Mouse (Mus musculus): ENCODE measurements around the gene Hhipl1. TPM values are rescaled to one million over a fixed set of nuclear protein-coding genes. Genes with fewer than 3 reads are reported as not detected.

Gene Hhipl1
- polyA plus RNA-seq, 1 experiment from 2014 or later = 0.28 TPM

DNA sequence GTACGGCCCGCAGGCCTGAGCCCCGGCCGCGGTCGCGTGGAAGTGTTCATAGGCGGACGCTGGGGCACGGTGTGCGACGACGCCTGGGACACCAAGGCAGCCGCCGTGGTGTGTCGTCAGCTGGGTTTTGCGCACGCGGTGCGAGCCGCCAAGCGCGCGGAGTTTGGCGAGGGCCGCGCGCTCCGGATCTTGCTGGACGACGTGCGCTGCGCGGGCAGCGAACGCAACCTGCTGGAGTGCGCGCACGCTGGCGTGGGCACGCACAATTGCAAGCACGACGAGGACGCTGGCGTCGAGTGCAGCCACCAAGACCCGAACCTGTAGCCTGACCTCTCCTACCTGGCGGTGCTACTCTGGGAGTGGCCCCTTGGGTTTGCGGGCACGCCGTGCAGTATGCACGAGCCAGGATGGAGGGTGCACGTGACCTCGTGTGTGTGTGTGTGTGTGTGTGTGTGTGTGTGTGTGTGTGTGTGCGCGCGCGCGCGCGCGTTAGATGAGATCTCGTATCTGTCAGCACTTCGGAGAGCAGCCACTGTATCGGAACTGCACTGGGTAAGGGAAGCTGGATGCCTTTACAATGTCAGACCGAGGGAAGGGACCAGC is 21.9 kb downstream of the Hhipl1 start:
- Histone ChIP-seq H3K27ac (ENCODE audit: low read depth) (no peak overlapping the region), H3K9me3 (ENCODE audit: control insufficient read depth, low read length) (no peaks in the 10 kb centered on the region), H3K4me1 (replicated peaks; ENCODE audit: control insufficient read depth, insufficient read depth, low read length) (peaks cover 13% of the 10 kb centered on the region; the same call in 1 of the 2 replicates), H3K4me2 (ENCODE audit: low read length) (peak overlapping the region; percentile 70), H3K36me3 (ENCODE audit: control insufficient read depth, insufficient read depth, low read length) (no peaks in the 10 kb centered on the region), H3K9ac (ENCODE audit: low read length) (0 out of 2 replicates have a peak overlapping the region, but pooled peaks have one; percentile 17), H3K27me3 (replicated peaks; ENCODE audit: control insufficient read depth, insufficient read depth, low read length) (peaks cover 45% of the 10 kb centered on the region), H3K4me3 (ENCODE audit: low read depth, low read length) (peak overlapping the region; percentile 37)
- under 1% methylated on average over 66 of the region's 66 CpGs for WGBS
- ATAC-seq (replicated peaks; ENCODE audit: low FRiP score, low TSS enrichment, low read depth) (peak; percentile 21; the same call in 1 of the 2 replicates), DNase-seq (ENCODE audit: low spot score) (peak; percentile 67)

DNA sequence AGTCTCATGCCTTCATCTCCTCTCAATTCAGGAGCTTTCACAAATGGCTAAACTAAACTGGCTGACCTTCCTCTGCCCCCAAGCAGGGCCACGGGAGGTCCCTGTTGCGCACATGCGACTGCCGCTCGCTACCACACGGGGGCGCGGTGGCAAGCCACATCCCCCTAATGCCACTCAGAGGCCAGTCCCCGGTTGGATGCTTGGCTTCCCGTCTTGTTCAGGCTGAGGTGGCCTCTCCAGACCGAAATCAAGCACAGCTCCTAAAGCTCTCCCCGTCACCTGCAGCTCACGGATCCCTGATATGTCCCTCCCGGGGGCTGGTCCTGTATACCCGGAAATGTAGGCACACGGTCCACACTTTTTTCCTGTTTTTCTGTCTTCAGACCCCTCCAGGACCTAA is 27.0 kb downstream of the Hhipl1 start:
- Histone ChIP-seq H3K4me1 (replicated peaks; ENCODE audit: control insufficient read depth, insufficient read depth, low read length) (peaks cover 20% of the 10 kb centered on the region), H3K4me2 (ENCODE audit: low read length) (peak overlapping the region; percentile 98), H3K27me3 (replicated peaks; ENCODE audit: control insufficient read depth, insufficient read depth, low read length) (peaks cover 32% of the 10 kb centered on the region), H3K36me3 (ENCODE audit: control insufficient read depth, insufficient read depth, low read length) (no peaks in the 10 kb centered on the region), H3K9ac (ENCODE audit: low read length) (peak overlapping the region; percentile 38), H3K4me3 (ENCODE audit: low read depth, low read length) (peak overlapping the region; percentile 65), H3K9me3 (ENCODE audit: control insufficient read depth, low read length) (no peaks in the 10 kb centered on the region), H3K27ac (ENCODE audit: low read depth) (peak overlapping the region; percentile 27; the same call in 1 of the 2 replicates)
- under 1% methylated on average over 16 of the region's 16 CpGs for WGBS
- peak; percentile 93 for DNase-seq (ENCODE audit: low spot score)
- peak; percentile 54 for ATAC-seq (replicated peaks; ENCODE audit: low FRiP score, low TSS enrichment, low read depth)

- Histone ChIP-seq H3K27ac (ENCODE audit: low read depth) (peak overlapping the region; percentile 27; the same call in 1 of the 2 replicates), H3K9ac (ENCODE audit: low read length) (peak overlapping the region; percentile 38), H3K36me3 (ENCODE audit: control insufficient read depth, insufficient read depth, low read length) (no peaks in the 10 kb centered on the region), H3K27me3 (replicated peaks; ENCODE audit: control insufficient read depth, insufficient read depth, low read length) (peaks cover 27% of the 10 kb centered on the region), H3K4me1 (replicated peaks; ENCODE audit: control insufficient read depth, insufficient read depth, low read length) (peaks cover 19% of the 10 kb centered on the region; the same call in 1 of the 2 replicates), H3K9me3 (ENCODE audit: control insufficient read depth, low read length) (no peaks in the 10 kb centered on the region), H3K4me3 (ENCODE audit: low read depth, low read length) (peak overlapping the region; percentile 65), H3K4me2 (ENCODE audit: low read length) (peak overlapping the region; percentile 98)
- 1% methylated on average over 22 of the region's 22 CpGs for WGBS
- peak; percentile 47 for ATAC-seq (replicated peaks; ENCODE audit: low FRiP score, low TSS enrichment, low read depth)
- no peak for DNase-seq (ENCODE audit: low spot score)
Measured at GRCm38 (mm10) chr12:108333481-108333882, 27.4 kb downstream of the Hhipl1 start.

GRCm38 (mm10) chr12:108333895-108334445 is 27.9 kb downstream of the Hhipl1 start, which contains the start of gene Cyp46a1:
Gene Cyp46a1 (plus strand): TSS chr12:108334381.
- Histone ChIP-seq H3K4me2 (ENCODE audit: low read length) (peak within 1 kb of the TSS; percentile 98), H3K36me3 (ENCODE audit: control insufficient read depth, insufficient read depth, low read length) (no peaks in the 10 kb centered on the region), H3K27me3 (replicated peaks; ENCODE audit: control insufficient read depth, insufficient read depth, low read length) (peaks cover 22% of the 10 kb centered on the region), H3K9me3 (ENCODE audit: control insufficient read depth, low read length) (no peaks in the 10 kb centered on the region), H3K4me3 (ENCODE audit: low read depth, low read length) (peak within 1 kb of the TSS; percentile 65), H3K4me1 (replicated peaks; ENCODE audit: control insufficient read depth, insufficient read depth, low read length) (peaks cover 17% of the 10 kb centered on the region; the same call in 1 of the 2 replicates), H3K27ac (ENCODE audit: low read depth) (peak within 1 kb of the TSS; percentile 27; the same call in 1 of the 2 replicates), H3K9ac (ENCODE audit: low read length) (peak within 1 kb of the TSS; percentile 44)
- peak; percentile 93 for ATAC-seq (replicated peaks; ENCODE audit: low FRiP score, low TSS enrichment, low read depth)
- WGBS = under 1% methylated on average over 55 of the region's 56 CpGs
- peak; percentile 99 for DNase-seq (ENCODE audit: low spot score)

GRCm38 (mm10) chr12:108334529-108334928 is 28.5 kb downstream of the Hhipl1 start:
- no peak for ATAC-seq (replicated peaks; ENCODE audit: low FRiP score, low TSS enrichment, low read depth)
- H3K4me1 ChIP-seq (replicated peaks; ENCODE audit: control insufficient read depth, insufficient read depth, low read length) = peaks cover 17% of the 10 kb centered on the region; the same call in 1 of the 2 replicates
- under 1% methylated on average over 25 of the region's 32 CpGs for WGBS
- no peak overlapping the region for H3K27ac ChIP-seq (ENCODE audit: low read depth)
- peaks cover 17% of the 10 kb centered on the region for H3K27me3 ChIP-seq (replicated peaks; ENCODE audit: control insufficient read depth, insufficient read depth, low read length)
- no peaks in the 10 kb centered on the region for H3K9me3 ChIP-seq (ENCODE audit: control insufficient read depth, low read length)
- DNase-seq (ENCODE audit: low spot score) = peak; percentile 68
- H3K36me3 ChIP-seq (ENCODE audit: control insufficient read depth, insufficient read depth, low read length) = no peaks in the 10 kb centered on the region
- peak overlapping the region; percentile 65 for H3K4me3 ChIP-seq (ENCODE audit: low read depth, low read length)
- peak overlapping the region; percentile 44; the same call in 1 of the 2 replicates for H3K9ac ChIP-seq (ENCODE audit: low read length)
- H3K4me2 ChIP-seq (ENCODE audit: low read length) = peak overlapping the region; percentile 98

GRCm38 (mm10) chr12:108338572-108339190 is 32.6 kb downstream of the Hhipl1 start:
- ATAC-seq (replicated peaks; ENCODE audit: low FRiP score, low TSS enrichment, low read depth) (no peak), DNase-seq (ENCODE audit: low spot score) (peak; percentile 80)
- Histone ChIP-seq H3K9ac (ENCODE audit: low read length) (no peak overlapping the region), H3K4me3 (ENCODE audit: low read depth, low read length) (no peak overlapping the region), H3K4me1 (replicated peaks; ENCODE audit: control insufficient read depth, insufficient read depth, low read length) (peaks cover 10% of the 10 kb centered on the region; the same call in 1 of the 2 replicates), H3K4me2 (ENCODE audit: low read length) (no peak overlapping the region), H3K9me3 (ENCODE audit: control insufficient read depth, low read length) (no peaks in the 10 kb centered on the region), H3K27me3 (replicated peaks; ENCODE audit: control insufficient read depth, insufficient read depth, low read length) (0 out of 2 replicates have a peak, but pooled peaks cover 6% of the 10 kb centered on the region), H3K27ac (ENCODE audit: low read depth) (no peak overlapping the region), H3K36me3 (ENCODE audit: control insufficient read depth, insufficient read depth, low read length) (no peaks in the 10 kb centered on the region)
- 18% methylated on average over 14 of the region's 14 CpGs for WGBS

DNA sequence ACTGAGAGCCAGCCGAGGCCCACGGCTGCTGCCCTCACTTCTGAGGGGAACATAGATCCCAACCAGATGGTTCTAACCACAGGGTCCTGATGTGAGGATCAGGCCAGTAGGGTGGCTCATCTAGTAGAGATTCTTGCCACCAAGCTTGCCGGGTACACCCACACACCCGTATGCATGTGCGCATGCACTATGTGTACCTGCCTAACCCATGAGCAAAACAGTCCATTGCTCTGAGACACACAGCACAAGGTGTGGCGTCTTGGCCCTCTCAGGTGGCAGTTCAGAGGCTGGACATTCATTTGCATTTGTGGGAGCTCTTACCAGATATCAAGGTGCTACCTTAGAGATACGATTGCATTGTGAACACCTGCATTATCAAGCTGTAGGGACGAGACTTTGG is 42.1 kb downstream of the Hhipl1 start:
- no peaks in the 10 kb centered on the region for H3K9me3 ChIP-seq (ENCODE audit: control insufficient read depth, low read length)
- no peaks in the 10 kb centered on the region for H3K36me3 ChIP-seq (ENCODE audit: control insufficient read depth, insufficient read depth, low read length)
- H3K27ac ChIP-seq (ENCODE audit: low read depth) = no peak overlapping the region
- no peak overlapping the region for H3K4me3 ChIP-seq (ENCODE audit: low read depth, low read length)
- no peak for DNase-seq (ENCODE audit: low spot score)
- no peak for ATAC-seq (replicated peaks; ENCODE audit: low FRiP score, low TSS enrichment, low read depth)
- 84% methylated on average over 8 of the region's 8 CpGs for WGBS
- H3K9ac ChIP-seq (ENCODE audit: low read length) = no peak overlapping the region
- H3K4me1 ChIP-seq (replicated peaks; ENCODE audit: control insufficient read depth, insufficient read depth, low read length) = peaks cover 5% of the 10 kb centered on the region; the same call in 1 of the 2 replicates
- peaks cover 19% of the 10 kb centered on the region for H3K27me3 ChIP-seq (replicated peaks; ENCODE audit: control insufficient read depth, insufficient read depth, low read length)
- H3K4me2 ChIP-seq (ENCODE audit: low read length) = no peak overlapping the region

DNA sequence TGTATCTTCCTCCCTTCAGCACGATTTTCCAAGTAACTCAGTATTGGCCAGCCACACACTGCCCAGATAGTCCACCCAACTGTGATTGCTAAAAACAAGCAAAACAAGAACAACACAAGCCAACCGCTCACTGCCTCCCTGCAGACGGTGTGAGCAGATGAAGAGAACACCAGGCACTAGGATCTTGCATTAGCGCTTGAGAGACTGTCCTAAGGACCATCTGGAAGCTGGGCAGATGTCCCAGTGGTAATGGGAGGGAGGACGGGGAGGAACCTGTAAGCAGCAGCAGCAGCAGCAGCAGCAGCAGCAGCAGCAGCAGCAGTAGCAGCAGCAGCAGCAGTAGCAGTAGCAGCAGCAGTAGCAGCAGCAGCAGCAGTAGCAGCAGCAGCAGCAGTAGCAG is 43.0 kb downstream of the Hhipl1 start:
- H3K4me1 ChIP-seq (replicated peaks; ENCODE audit: control insufficient read depth, insufficient read depth, low read length) = peaks cover 5% of the 10 kb centered on the region; the same call in 1 of the 2 replicates
- H3K9me3 ChIP-seq (ENCODE audit: control insufficient read depth, low read length) = no peaks in the 10 kb centered on the region
- no peak overlapping the region for H3K4me2 ChIP-seq (ENCODE audit: low read length)
- no peak for ATAC-seq (replicated peaks; ENCODE audit: low FRiP score, low TSS enrichment, low read depth)
- peaks cover 24% of the 10 kb centered on the region for H3K27me3 ChIP-seq (replicated peaks; ENCODE audit: control insufficient read depth, insufficient read depth, low read length)
- WGBS = 56% methylated on average over 5 of the region's 5 CpGs
- no peaks in the 10 kb centered on the region for H3K36me3 ChIP-seq (ENCODE audit: control insufficient read depth, insufficient read depth, low read length)
- H3K9ac ChIP-seq (ENCODE audit: low read length) = no peak overlapping the region
- no peak overlapping the region for H3K27ac ChIP-seq (ENCODE audit: low read depth)
- no peak for DNase-seq (ENCODE audit: low spot score)
- no peak overlapping the region for H3K4me3 ChIP-seq (ENCODE audit: low read depth, low read length)

All from intestine, embryonic 14.5 days (tissue).